Mouse (Mus musculus): ENCODE measurements around the gene Pitpna. TPM values are rescaled to one million over a fixed set of nuclear protein-coding genes. Genes with fewer than 3 reads are reported as not detected.

The Pitpna gene
- total and polyA plus RNA-seq, 3 experiments, result 67.8 to 709 (median 194) TPM

DNA sequence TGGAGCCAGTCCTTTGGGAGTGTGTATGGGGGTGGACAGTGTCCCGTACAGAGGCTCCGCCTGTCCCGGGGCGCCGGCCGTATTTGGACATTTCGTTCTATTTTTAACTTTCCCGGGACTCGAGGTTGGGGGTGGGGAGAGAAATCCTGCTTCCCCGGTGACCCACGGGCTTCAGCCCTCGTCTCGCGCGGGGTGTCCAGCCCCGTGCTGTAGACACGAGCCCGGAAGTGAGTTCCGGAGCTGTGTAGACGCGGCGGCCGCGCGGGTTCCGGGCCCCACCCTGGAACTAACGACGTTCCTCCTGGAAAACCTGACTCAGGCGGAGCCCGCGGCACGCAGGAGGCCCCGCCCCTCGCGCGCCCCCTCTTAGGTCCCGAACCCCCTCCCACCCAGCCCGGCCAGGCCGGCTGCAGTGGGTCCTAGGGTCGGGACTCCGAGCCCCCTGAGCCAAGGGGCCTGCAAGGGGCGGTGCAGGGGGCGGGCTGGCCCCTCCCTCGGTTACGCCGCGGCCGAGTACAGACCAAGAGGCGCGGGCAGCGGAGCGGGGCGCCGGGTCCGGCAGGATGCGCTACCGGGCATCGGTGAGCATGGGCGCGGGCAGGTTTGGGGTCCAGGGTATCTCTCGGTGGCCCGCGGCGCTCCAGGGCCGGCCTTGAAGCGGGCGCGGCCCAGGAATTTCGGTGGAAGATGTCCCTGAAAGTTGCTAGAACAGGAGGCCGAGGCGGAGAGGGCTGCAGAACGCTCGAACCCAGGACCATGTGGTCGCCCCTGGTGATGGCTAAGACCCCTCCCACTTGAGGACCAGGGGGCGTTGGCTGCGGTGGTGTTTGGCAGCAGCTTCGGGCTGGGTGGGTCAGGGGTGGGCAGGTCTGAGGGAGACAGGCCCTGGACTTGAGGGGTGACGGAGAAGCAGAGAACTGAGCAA lies 68.0 kb downstream of the Pitpna start:
- Histone ChIP-seq H3K79me2 (ENCODE audit: control insufficient read depth, insufficient read depth, low read length, poor library complexity) (peaks cover 16% of the 10 kb centered on the region), H3K4me3 (ENCODE audit: control insufficient read depth in 1 of 2, insufficient read depth in 1 of 2, low read depth in 2 of 2, low read length in 2 of 2) (peak overlapping the region; percentile 62 to 81), H3K27me3 (ENCODE audit: control insufficient read depth in 1 of 2, insufficient read depth in 2 of 2, low read length in 2 of 2) (no peaks in the 10 kb centered on the region), H3K4me1 (ENCODE audit: control insufficient read depth in 1 of 2, insufficient read depth in 2 of 2, low read length in 2 of 2) (peaks cover 4 to 17% of the 10 kb centered on the region in 2 experiments), H3K27ac (ENCODE audit: control insufficient read depth, low read depth, low read length) (peak overlapping the region; percentile 77), H3K36me3 (ENCODE audit: control insufficient read depth in 1 of 2, insufficient read depth in 2 of 2, low read length in 2 of 2) (peaks cover 3% of the 10 kb centered on the region in 2 experiments), H3K9ac (ENCODE audit: control insufficient read depth, low read depth, low read length, poor library complexity, severe bottlenecking) (peak overlapping the region; percentile 81), H3K9me3 (replicated peaks; ENCODE audit: insufficient read depth, low read length) (no peaks in the 10 kb centered on the region)
- DNase-seq (ENCODE audit: low read depth, low spot score), result peak; percentile 85
- TF ChIP-seq CTCF (IDR thresholded peaks at IDR 0.05 in 2 of 3, conservative IDR thresholded peaks at IDR 0.05 in 1 of 3; ENCODE audit: control insufficient read depth in 1 of 3, insufficient read depth in 1 of 3, low read depth in 2 of 3, low read length in 3 of 3, poor library complexity in 1 of 3, severe bottlenecking in 1 of 3) (no peak), ZNF384 (IDR thresholded peaks at IDR 0.05; ENCODE audit: low read depth, low read length) (no peak), JUND (IDR thresholded peaks at IDR 0.05; ENCODE audit: low read depth, low read length) (no peak), USF1 (IDR thresholded peaks at IDR 0.05; ENCODE audit: low read depth, low read length) (no peak), MAX (IDR thresholded peaks at IDR 0.05; ENCODE audit: low read length) (peak; percentile 54; the same call in 1 of the 2 replicates), TBP (IDR thresholded peaks at IDR 0.05; ENCODE audit: low read depth, low read length) (no peak; the same call in 1 of the 2 replicates), MAFK (IDR thresholded peaks at IDR 0.05; ENCODE audit: borderline replicate concordance, low read depth, low read length) (no peak), ZMIZ1 (IDR thresholded peaks at IDR 0.05; ENCODE audit: low read depth, low read length) (peak; percentile 87), MYB (IDR thresholded peaks at IDR 0.05; ENCODE audit: low read depth, low read length) (0 out of 2 replicates have a peak, but pooled peaks have one; percentile 28), MXI1 (IDR thresholded peaks at IDR 0.05; ENCODE audit: low read depth, low read length) (no peak), ETS1 (IDR thresholded peaks at IDR 0.05; ENCODE audit: low read depth, low read length) (no peak), ELF1 (IDR thresholded peaks at IDR 0.05; ENCODE audit: low read depth, low read length) (peak; percentile 87), KAT2A (conservative IDR thresholded peaks at IDR 0.05; ENCODE audit: low read depth, low read length) (no peak), POLR2AphosphoS2 (IDR thresholded peaks at IDR 0.05; ENCODE audit: low read length) (peak; percentile 40; the same call in 1 of the 2 replicates), EP300 (IDR thresholded peaks at IDR 0.05; ENCODE audit: low read depth in 1 of 2, low read length in 2 of 2) (no peak), POLR2AphosphoS5 (IDR thresholded peaks at IDR 0.05; ENCODE audit: borderline replicate concordance, low read depth, low read length) (no peak), HCFC1 (IDR thresholded peaks at IDR 0.05; ENCODE audit: low read depth, low read length) (peak; percentile 67), UBTF (IDR thresholded peaks at IDR 0.05; ENCODE audit: borderline replicate concordance, insufficient read depth, low read depth, low read length) (no peak), ZKSCAN1 (IDR thresholded peaks at IDR 0.05; ENCODE audit: low read depth, low read length) (no peak), SIN3A (IDR thresholded peaks at IDR 0.05; ENCODE audit: low read length) (peak; percentile 61), ZC3H11A (IDR thresholded peaks at IDR 0.05; ENCODE audit: low read depth, low read length) (no peak), SMC3 (IDR thresholded peaks at IDR 0.05; ENCODE audit: low read depth, low read length) (no peak), MEF2A (IDR thresholded peaks at IDR 0.05; ENCODE audit: extremely low read depth, insufficient replicate concordance, low read depth, low read length, poor library complexity, severe bottlenecking) (no peak), MAZ (IDR thresholded peaks at IDR 0.05; ENCODE audit: low read depth, low read length) (peak; percentile 79), E2F4 (IDR thresholded peaks at IDR 0.05; ENCODE audit: borderline replicate concordance, low read depth, low read length) (no peak), BHLHE40 (IDR thresholded peaks at IDR 0.05; ENCODE audit: borderline replicate concordance, low read depth, low read length) (0 out of 2 replicates have a peak, but pooled peaks have one; percentile 23), NRF1 (IDR thresholded peaks at IDR 0.05; ENCODE audit: insufficient read depth, low read depth, low read length, poor library complexity, severe bottlenecking) (0 out of 2 replicates have a peak, but pooled peaks have one; percentile 26), CHD1 (IDR thresholded peaks at IDR 0.05; ENCODE audit: low read depth, low read length) (0 out of 2 replicates have a peak, but pooled peaks have one; percentile 16), CHD2 (IDR thresholded peaks at IDR 0.05; ENCODE audit: low read length) (no peak), GABPA (IDR thresholded peaks at IDR 0.05; ENCODE audit: low read depth, low read length) (no peak), USF2 (IDR thresholded peaks at IDR 0.05; ENCODE audit: borderline replicate concordance in 1 of 2, insufficient read depth in 1 of 2, low read depth in 1 of 2, low read length in 2 of 2) (no peak), RAD21 (IDR thresholded peaks at IDR 0.05; ENCODE audit: low read depth, low read length) (no peak), NELFE (IDR thresholded peaks at IDR 0.05; ENCODE audit: low read depth, low read length) (peak; percentile 46), POLR2A (IDR thresholded peaks at IDR 0.05; ENCODE audit: control insufficient read depth in 1 of 2, insufficient read depth in 1 of 2, low read depth in 1 of 2, low read length in 2 of 2, poor library complexity in 1 of 2) (peak; percentile 44 to 66; a peak in 1 of 4 replicates), GATA1 (IDR thresholded peaks at IDR 0.05; ENCODE audit: low read depth, low read length) (no peak)

All from MEL (cell line).